Mouse (Mus musculus) adipocyte (in vitro differentiated cells): ENCODE results near the gene Hcls1.
A peak's percentile ranks its signal among the peaks of the same experiment; 100 is the strongest.

ENCODE experiments used
- DNase-seq: peaks from one replicate; pipeline ENCODE4 v3.0.0-alpha.2; 2016; ENCODE audit warnings: low spot score

Hcls1 gene

GRCm38 (mm10) chr16:36989493-36989892, 54.7 kb downstream of the Hcls1 start:
- DNase-seq = no peak

GRCm38 (mm10) chr16:36989999-36990625, 55.3 kb downstream of the Hcls1 start, which contains the start of gene Fbxo40:
TSS of gene Fbxo40 (minus strand) at chr16:36990467.
- no peak for DNase-seq

- DNase-seq = no peak
Observed at GRCm38 (mm10) chr16:36997650-36998049, 62.9 kb downstream of the Hcls1 start.

- DNase-seq = no peak
Observed at GRCm38 (mm10) chr16:36999366-36999972, 64.7 kb downstream of the Hcls1 start.

GRCm38 (mm10) chr16:37009262-37009661, 74.5 kb downstream of the Hcls1 start:
- no peak for DNase-seq

- peak; percentile 89 for DNase-seq
Observed at GRCm38 (mm10) chr16:37010370-37010769, 75.6 kb downstream of the Hcls1 start.

GRCm38 (mm10) chr16:37011061-37011921, 76.5 kb downstream of the Hcls1 start, which contains the start of gene Polq:
TSS of gene Polq (plus strand) at chr16:37011786.
- DNase-seq = peak; percentile 98

- no peak for DNase-seq
Observed at GRCm38 (mm10) chr16:37011922-37012289, 77.1 kb downstream of the Hcls1 start.

- DNase-seq = no peak
Observed at GRCm38 (mm10) chr16:37012336-37012735, 77.6 kb downstream of the Hcls1 start.
